Mouse (Mus musculus): ENCODE data around the gene Cntn2. TPM values are rescaled to one million over a fixed set of nuclear protein-coding genes. Genes with fewer than 3 reads are reported as not detected.
A peak's percentile ranks its signal among the peaks of the same experiment; 100 is the strongest.
"Not testable (repeated sequence)": the region's sequence is repeated elsewhere in the genome, so short reads cannot be mapped to it uniquely, and the experiment has no call there.

Cntn2 gene
- polyA plus RNA-seq, 1 experiment from 2014 or later: 14.2 TPM

DNA sequence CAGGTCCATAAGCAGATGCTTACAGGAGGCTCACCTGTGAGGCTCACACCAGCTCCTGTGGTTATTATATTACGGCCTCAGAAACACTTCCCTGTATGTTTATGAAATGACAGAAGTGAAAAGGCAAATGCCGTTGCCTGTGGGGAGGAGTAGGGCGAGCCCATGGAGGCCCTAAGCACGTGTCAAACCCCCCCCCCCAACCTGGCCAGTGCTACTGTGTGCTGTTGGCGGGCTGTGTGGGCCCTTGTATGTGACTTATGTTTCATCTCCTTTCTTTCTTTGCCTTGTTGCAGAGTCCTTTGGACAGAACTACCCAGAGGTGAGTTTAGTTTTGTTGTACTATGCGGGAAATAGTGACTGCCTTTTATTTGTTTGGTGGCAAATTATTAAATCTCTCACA lies 59.3 kb downstream of the Cntn2 start:
- Histone ChIP-seq H3K9me3 (replicated peaks) (no peaks in the 10 kb centered on the region), H3K27ac (replicated peaks) (no peak overlapping the region), H3K4me3 (no peak overlapping the region), H3K36me3 (peaks cover 50% of the 10 kb centered on the region), H3K4me1 (peaks cover 5% of the 10 kb centered on the region), H3K27me3 (ENCODE audit: low read depth, poor library complexity, severe bottlenecking) (no peaks in the 10 kb centered on the region)
- WGBS: 91% methylated on average over 6 of the region's 6 CpGs
- no peak for DNase-seq (ENCODE audit: low spot score)

DNA sequence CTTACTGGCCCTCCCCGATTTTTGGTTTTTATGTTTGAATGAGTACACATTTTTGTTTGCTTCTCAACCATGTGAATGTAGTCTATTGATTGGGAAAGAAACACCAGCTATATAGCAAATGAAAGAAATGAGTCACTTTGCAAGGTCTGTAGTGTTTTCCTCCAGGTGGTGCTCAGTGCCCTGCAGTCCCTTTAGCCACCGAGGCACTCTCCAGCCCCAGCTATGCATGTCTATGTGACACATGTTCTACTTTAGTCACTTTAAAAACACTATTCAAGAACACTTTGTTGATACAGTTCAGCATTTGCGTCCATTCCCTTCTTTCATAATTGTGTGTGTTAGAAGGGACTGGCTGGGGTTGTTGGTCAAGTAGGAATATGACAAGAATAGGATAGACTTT lies 59.8 kb downstream of the Cntn2 start:
- peaks cover 10% of the 10 kb centered on the region for H3K4me1 ChIP-seq
- 93% methylated on average over 3 of the region's 3 CpGs for WGBS
- H3K4me3 ChIP-seq: no peak overlapping the region
- H3K9me3 ChIP-seq (replicated peaks): no peaks in the 10 kb centered on the region
- no peaks in the 10 kb centered on the region for H3K27me3 ChIP-seq (ENCODE audit: low read depth, poor library complexity, severe bottlenecking)
- peaks cover 44% of the 10 kb centered on the region for H3K36me3 ChIP-seq
- no peak for DNase-seq (ENCODE audit: low spot score)
- H3K27ac ChIP-seq (replicated peaks): no peak overlapping the region

DNA sequence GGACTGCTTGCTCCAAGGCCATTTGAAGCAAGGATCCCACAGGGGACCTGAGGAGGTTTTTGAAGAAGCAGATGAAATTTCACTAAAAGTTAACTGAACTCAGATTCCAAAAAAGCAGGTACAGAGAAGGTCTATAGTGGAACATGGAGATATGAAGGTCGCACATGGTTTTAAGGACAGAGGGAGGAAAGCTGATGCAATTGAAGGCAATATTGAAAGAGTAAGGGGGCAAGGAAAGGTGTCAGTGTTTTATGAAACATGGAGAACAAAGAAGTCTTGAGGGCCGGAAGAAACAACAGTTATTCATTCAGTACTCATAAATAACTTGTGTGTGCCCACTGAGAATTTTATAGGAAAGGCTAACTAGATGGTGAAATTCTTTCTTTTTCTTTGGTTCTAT lies 61.4 kb downstream of the Cntn2 start:
- peaks cover 30% of the 10 kb centered on the region for H3K36me3 ChIP-seq
- no peak overlapping the region for H3K4me3 ChIP-seq
- 94% methylated on average over 2 of the region's 2 CpGs for WGBS
- H3K27me3 ChIP-seq (ENCODE audit: low read depth, poor library complexity, severe bottlenecking): no peaks in the 10 kb centered on the region
- no peak for DNase-seq (ENCODE audit: low spot score)
- no peaks in the 10 kb centered on the region for H3K9me3 ChIP-seq (replicated peaks)
- H3K4me1 ChIP-seq: peaks cover 18% of the 10 kb centered on the region
- H3K27ac ChIP-seq (replicated peaks): no peak overlapping the region

DNA sequence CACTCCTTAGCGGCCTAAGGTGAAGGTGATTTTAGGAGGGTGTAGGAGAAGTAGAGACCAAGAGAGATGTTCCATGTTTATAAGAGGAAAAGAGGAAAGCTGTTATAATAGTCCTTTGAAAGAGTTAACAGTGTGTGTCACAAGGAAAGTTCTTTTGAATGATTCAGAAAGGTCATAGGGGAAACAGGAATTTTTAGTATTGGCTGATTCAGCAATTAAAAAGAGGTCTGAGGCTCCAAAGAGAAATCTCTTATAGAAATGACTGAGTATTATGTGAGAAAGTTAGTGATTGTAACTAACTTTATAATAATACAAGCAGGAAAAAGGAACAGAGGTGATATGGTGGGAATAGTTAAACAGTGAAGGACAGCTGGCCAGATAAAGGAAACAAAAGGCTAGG lies 63.6 kb downstream of the Cntn2 start:
- Histone ChIP-seq H3K36me3 (peaks cover 8% of the 10 kb centered on the region), H3K4me1 (peaks cover 31% of the 10 kb centered on the region), H3K4me3 (no peak overlapping the region), H3K27me3 (ENCODE audit: low read depth, poor library complexity, severe bottlenecking) (no peaks in the 10 kb centered on the region), H3K27ac (replicated peaks) (no peak overlapping the region), H3K9me3 (replicated peaks) (no peaks in the 10 kb centered on the region)
- WGBS: 89% methylated on average over 1 of the region's 1 CpGs
- no peak for DNase-seq (ENCODE audit: low spot score)

DNA sequence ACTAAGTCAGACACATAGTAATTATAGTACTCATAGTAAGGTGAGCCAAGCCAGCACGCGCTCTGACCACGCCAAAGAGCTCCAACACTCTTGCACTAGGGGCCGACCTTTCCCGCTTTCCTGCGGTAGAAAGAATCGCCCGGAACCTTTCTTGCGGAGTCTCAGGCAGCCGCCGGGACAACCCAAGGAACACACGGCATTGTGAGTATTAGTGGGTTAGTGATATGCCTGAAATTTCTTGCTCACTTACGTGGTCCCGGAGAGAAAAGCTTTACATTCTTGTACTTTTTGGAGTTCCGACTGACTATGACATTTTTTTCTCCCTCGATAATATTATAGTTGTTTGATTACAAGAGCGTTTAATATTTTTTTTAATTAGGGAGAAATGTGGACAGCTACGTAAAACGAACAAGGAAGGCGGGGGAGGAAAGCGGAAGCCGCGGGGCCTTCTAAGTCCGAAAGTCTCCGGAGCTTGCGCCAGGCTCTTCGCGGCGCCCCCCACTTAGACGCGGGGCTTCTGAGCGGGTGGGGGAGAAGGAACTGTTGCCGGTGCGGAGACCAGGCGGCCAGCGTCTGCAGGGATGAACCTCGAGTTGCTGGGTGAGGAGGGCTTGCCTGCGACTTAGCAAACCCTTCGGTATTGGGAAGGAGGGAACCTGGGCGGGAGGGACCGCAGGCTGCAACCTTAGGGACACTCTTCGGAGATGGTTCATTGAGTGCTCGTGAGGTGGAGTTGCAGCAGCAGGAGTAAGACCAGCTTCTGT lies 65.9 kb downstream of the Cntn2 start, which contains the start of gene Rbbp5:
TSS of gene Rbbp5 (plus strand) at position 438 of the 764 bp plus-strand sequence.
- peak within 1 kb of the TSS; percentile 82 for H3K4me3 ChIP-seq
- peak within 1 kb of the TSS; percentile 95 for H3K27ac ChIP-seq (replicated peaks)
- no peaks in the 10 kb centered on the region for H3K9me3 ChIP-seq (replicated peaks)
- peak; percentile 87 for DNase-seq (ENCODE audit: low spot score)
- under 1% methylated on average over 43 of the region's 43 CpGs for WGBS
- H3K36me3 ChIP-seq: no peaks in the 10 kb centered on the region
- peaks cover 31% of the 10 kb centered on the region for H3K4me1 ChIP-seq
- no peaks in the 10 kb centered on the region for H3K27me3 ChIP-seq (ENCODE audit: low read depth, poor library complexity, severe bottlenecking)

DNA sequence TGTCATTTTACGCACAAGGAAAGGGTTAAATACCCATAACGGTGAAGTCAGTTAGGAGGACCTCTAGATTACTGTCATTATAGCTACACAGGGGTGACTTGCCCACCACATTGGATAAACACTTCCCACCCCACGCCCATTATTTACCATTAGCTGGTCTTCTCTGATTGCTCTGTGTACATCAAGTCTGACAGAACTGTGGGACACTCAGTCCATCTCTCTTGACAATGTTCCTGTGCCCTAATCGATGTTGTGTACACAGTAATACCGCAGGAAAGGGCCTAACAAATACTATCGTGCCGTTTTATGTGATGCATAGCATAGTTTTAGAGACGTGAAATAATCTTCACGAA lies 66.5 kb downstream of the Cntn2 start:
- Histone ChIP-seq H3K36me3 (no peaks in the 10 kb centered on the region), H3K4me3 (peak overlapping the region; percentile 82), H3K9me3 (replicated peaks) (no peaks in the 10 kb centered on the region), H3K4me1 (peaks cover 31% of the 10 kb centered on the region), H3K27me3 (ENCODE audit: low read depth, poor library complexity, severe bottlenecking) (no peaks in the 10 kb centered on the region), H3K27ac (replicated peaks) (peak overlapping the region; percentile 95)
- no peak for DNase-seq (ENCODE audit: low spot score)
- 4% methylated on average over 9 of the region's 9 CpGs for whole genome bisulfite sequencing

DNA sequence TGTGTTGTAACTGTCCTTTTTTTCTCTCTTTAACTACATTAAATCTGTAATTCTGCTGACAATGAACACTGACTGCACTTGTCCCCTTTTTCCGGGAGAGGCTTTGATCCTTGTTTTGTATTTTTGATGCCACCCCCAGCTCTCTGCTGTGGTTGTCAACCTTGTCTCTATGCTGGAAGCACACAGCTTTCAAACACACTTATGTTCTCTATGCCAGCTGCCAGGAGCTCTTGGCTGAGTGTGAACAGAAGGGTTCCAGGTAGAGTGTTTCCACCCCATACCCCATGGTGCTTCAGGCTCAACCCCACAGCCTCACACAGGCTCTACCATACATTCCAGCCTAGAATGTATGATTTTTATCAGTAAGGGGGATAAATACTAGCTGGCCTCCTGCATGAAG lies 68.6 kb downstream of the Cntn2 start:
- Histone ChIP-seq H3K36me3 (no peaks in the 10 kb centered on the region), H3K9me3 (replicated peaks) (no peaks in the 10 kb centered on the region), H3K27me3 (ENCODE audit: low read depth, poor library complexity, severe bottlenecking) (no peaks in the 10 kb centered on the region), H3K27ac (replicated peaks) (no peak overlapping the region), H3K4me3 (no peak overlapping the region), H3K4me1 (peaks cover 31% of the 10 kb centered on the region)
- WGBS: 97% methylated on average over 1 of the region's 1 CpGs
- DNase-seq (ENCODE audit: low spot score): no peak

DNA sequence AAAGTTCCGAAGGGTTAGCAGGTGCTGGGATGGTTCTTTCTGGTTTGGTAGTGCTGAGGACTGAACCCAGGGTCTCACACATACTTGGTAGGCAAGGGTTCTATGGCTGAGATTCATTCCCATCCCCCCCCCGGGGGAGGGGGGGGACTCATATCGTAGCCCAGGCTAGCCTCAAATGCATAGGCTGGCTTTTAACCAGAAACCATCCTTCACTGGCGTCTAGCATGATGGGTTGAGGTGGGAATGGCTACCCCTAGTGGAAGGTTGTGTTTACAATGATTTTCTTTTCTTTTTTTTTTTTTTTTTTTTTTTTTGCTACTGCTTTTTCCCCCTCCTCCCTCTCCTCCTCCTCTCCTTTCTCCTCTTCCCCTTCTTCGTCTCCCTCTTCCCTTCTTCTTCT lies 70.5 kb downstream of the Cntn2 start:
- H3K27me3 ChIP-seq (ENCODE audit: low read depth, poor library complexity, severe bottlenecking): no peaks in the 10 kb centered on the region
- H3K4me3 ChIP-seq: no peak overlapping the region
- H3K36me3 ChIP-seq: no peaks in the 10 kb centered on the region
- no peaks in the 10 kb centered on the region for H3K9me3 ChIP-seq (replicated peaks)
- no peak overlapping the region for H3K27ac ChIP-seq (replicated peaks)
- WGBS: 61% methylated on average over 5 of the region's 5 CpGs
- peaks cover 14% of the 10 kb centered on the region for H3K4me1 ChIP-seq
- DNase-seq (ENCODE audit: low spot score): no peak

DNA sequence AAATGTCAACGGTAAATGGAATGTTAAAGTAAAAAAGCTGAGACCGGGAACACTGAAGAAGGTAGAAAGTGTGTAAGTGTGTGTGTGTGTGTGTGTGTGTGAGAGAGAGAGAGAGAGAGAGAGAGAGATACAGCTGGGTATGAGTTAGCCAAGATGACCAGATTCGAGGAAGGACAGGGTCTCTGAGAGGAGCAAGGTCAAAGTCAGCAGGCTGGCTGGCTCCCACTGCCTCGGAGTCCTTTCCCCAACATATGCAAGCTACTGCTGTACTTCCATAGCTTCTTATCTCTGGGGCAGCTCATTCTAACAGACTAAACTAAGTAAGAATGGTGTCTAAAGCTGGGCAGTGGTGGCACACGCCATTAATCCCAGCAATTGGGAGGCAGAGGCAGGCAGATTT lies 71.6 kb downstream of the Cntn2 start:
- WGBS: 92% methylated on average over 5 of the region's 5 CpGs
- DNase-seq (ENCODE audit: low spot score): no peak
- no peak overlapping the region for H3K27ac ChIP-seq (replicated peaks)
- H3K36me3 ChIP-seq: peaks cover 6% of the 10 kb centered on the region
- no peaks in the 10 kb centered on the region for H3K9me3 ChIP-seq (replicated peaks)
- no peaks in the 10 kb centered on the region for H3K27me3 ChIP-seq (ENCODE audit: low read depth, poor library complexity, severe bottlenecking)
- H3K4me1 ChIP-seq: peaks cover 12% of the 10 kb centered on the region
- H3K4me3 ChIP-seq: no peak overlapping the region

DNA sequence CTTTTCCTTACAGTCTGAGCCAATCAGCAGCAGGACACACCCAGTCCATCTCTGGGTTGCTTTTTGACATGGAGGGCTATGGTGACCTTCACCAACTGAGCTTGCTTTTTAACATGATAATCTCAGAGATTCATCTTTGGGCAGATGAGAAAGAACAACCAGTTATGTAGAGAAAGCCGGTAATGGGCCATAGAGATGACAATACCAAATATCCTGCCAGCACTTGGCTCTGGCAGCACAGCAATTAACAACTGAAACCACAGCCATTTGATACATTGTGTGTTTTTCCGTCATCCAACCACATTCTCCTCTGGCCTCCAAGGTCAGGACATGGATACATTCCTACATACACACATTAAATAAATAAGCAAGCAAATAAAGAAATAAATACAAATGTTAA lies 72.0 kb downstream of the Cntn2 start:
- DNase-seq (ENCODE audit: low spot score): no peak
- H3K27me3 ChIP-seq (ENCODE audit: low read depth, poor library complexity, severe bottlenecking): no peaks in the 10 kb centered on the region
- H3K36me3 ChIP-seq: peaks cover 8% of the 10 kb centered on the region
- H3K4me1 ChIP-seq: peaks cover 7% of the 10 kb centered on the region
- 94% methylated on average over 2 of the region's 2 CpGs for WGBS
- no peak overlapping the region for H3K27ac ChIP-seq (replicated peaks)
- H3K4me3 ChIP-seq: no peak overlapping the region
- H3K9me3 ChIP-seq (replicated peaks): no peaks in the 10 kb centered on the region

DNA sequence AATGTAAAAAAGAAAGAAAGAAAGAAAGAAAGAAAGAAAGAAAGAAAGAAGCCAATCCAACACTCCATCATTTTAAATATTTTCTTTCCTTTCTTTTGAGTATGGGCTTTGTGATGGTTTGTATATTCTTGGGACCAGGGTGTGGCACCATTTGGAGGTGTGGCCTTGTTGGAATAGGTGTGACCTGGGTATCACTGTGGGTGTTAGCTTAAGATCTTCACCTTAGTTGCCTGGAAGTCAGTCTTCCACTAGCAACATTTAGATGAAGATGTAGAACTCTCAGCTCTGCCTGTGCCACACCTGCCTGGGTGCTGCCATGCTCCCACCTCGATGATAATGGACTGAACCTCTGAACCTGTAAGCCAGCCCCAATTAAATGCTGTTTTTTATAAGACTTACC lies 73.0 kb downstream of the Cntn2 start:
- not testable (repeated sequence) for H3K4me3 ChIP-seq; H3K27me3 ChIP-seq (ENCODE audit: low read depth, poor library complexity, severe bottlenecking); H3K4me1 ChIP-seq; DNase-seq (ENCODE audit: low spot score); H3K9me3 ChIP-seq (replicated peaks); H3K27ac ChIP-seq (replicated peaks)
- WGBS: 86% methylated on average over 1 of the region's 1 CpGs
- peaks cover 17% of the 10 kb centered on the region for H3K36me3 ChIP-seq

DNA sequence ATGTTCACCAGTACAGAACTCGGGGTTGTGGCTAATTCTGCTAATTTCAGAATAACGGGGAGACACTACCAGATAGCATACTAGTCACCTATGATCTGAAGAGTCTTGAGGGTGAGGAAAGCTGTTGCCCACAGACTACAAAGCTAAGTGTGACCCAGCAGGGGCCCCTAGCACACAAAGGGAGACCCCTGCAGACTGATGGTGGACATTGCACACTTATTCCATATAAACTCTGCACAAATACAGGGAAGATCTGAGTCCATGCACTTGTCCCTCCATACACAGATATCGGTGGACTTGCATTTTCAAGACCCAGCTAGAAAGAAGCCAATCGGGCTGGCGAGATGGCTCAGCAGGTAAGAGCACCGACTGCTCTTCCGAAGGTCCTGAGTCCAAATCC lies 73.5 kb downstream of the Cntn2 start:
- Histone ChIP-seq H3K27ac (replicated peaks) (no peak overlapping the region), H3K4me1 (no peaks in the 10 kb centered on the region), H3K27me3 (ENCODE audit: low read depth, poor library complexity, severe bottlenecking) (no peaks in the 10 kb centered on the region), H3K9me3 (replicated peaks) (no peaks in the 10 kb centered on the region), H3K36me3 (peaks cover 22% of the 10 kb centered on the region), H3K4me3 (no peak overlapping the region)
- DNase-seq (ENCODE audit: low spot score): no peak
- 94% methylated on average over 7 of the region's 7 CpGs for WGBS

DNA sequence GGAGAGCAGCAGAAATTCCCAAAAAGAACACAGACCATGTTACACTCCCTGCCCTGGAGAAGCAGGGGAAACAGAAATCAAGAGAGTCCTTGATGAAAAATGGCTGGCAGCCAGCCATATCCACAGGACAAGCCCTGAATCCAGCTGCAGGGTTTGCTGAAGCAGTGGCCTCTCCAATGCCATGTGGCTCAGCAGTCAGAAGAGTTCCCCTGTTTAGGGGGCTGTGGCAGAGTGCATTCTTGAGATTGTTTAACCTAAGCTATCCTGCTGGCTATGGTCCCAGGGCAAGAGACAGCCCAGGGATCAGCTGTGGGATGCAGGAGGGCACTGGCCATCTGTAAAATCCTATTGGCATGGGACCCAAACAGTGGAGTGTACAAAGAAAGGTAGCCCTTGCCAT lies 74.1 kb downstream of the Cntn2 start:
- no peak for DNase-seq (ENCODE audit: low spot score)
- Histone ChIP-seq H3K27me3 (ENCODE audit: low read depth, poor library complexity, severe bottlenecking) (no peaks in the 10 kb centered on the region), H3K4me1 (no peaks in the 10 kb centered on the region)

DNA sequence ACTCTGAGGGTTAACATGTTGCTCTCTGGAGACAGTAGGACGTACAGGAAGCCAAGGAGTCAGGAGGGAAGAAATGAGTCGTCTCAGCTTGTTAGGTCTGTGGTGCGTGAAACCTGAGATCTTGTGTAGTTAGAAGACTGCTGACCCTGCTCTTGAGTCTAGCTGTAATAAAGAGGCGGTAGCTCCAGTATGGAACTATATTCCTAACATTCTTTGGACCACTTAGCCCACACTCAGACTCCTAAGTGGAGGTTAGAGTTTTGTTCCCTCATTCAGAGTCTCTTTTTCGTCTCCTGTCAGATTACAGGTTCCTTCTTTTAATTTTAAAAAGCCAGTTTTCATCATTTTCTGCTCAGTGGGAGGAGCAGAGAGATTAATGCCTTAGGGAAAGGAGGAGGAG lies 78.4 kb downstream of the Cntn2 start:
- Histone ChIP-seq H3K27ac (replicated peaks) (no peak overlapping the region), H3K9me3 (replicated peaks) (no peaks in the 10 kb centered on the region), H3K36me3 (peaks cover 56% of the 10 kb centered on the region), H3K4me1 (no peaks in the 10 kb centered on the region), H3K4me3 (no peak overlapping the region), H3K27me3 (ENCODE audit: low read depth, poor library complexity, severe bottlenecking) (no peaks in the 10 kb centered on the region)
- WGBS: 92% methylated on average over 5 of the region's 5 CpGs
- no peak for DNase-seq (ENCODE audit: low spot score)

More for the DNA sequence above, 74.1 kb downstream of the Cntn2 start:
- H3K27ac ChIP-seq (replicated peaks): no peak overlapping the region
- H3K4me3 ChIP-seq: no peak overlapping the region
- no peaks in the 10 kb centered on the region for H3K9me3 ChIP-seq (replicated peaks)
- H3K36me3 ChIP-seq: peaks cover 28% of the 10 kb centered on the region
